Mouse (Mus musculus) ES-Bruce4 (cell line): ENCODE measurements around the gene Xrcc3. TPM values are rescaled to one million over a fixed set of nuclear protein-coding genes. Genes with fewer than 3 reads are reported as not detected.

Experiments used
- H3K27ac ChIP-seq: 2 replicates; pipeline ENCODE4 v1.5.1; 2012; ENCODE audit warnings: low read length, inconsistent platforms; ENCODE audit not compliant: insufficient read depth
- H3K27me3 ChIP-seq: 2 replicates; pipeline ENCODE4 v1.6.1; 2012; ENCODE audit warnings: mild to moderate bottlenecking, low read length, inconsistent platforms; ENCODE audit not compliant: control insufficient read depth, poor library complexity, insufficient read depth, severe bottlenecking
- H3K36me3 ChIP-seq: 2 replicates; pipeline ENCODE4 v1.6.1; 2012; ENCODE audit warnings: inconsistent platforms, mild to moderate bottlenecking, low read length, moderate library complexity; ENCODE audit not compliant: control insufficient read depth, poor library complexity, insufficient read depth, severe bottlenecking
- H3K4me1 ChIP-seq: one replicate; pipeline ENCODE4 v1.8.1; 2011; ENCODE audit warnings: low read length; ENCODE audit not compliant: control insufficient read depth, insufficient read depth
- H3K4me3 ChIP-seq: 2 replicates; pipeline ENCODE4 v1.5.1; 2011; ENCODE audit warnings: low read depth, mild to moderate bottlenecking, low read length
- H3K9ac ChIP-seq: 2 replicates; pipeline ENCODE4 v1.6.1; 2012; ENCODE audit warnings: low read depth, mild to moderate bottlenecking, inconsistent platforms; ENCODE audit not compliant: poor library complexity, severe bottlenecking
- H3K9me3 ChIP-seq: replicated peaks from 2 replicates; pipeline ENCODE4 v1.6.1; 2012; ENCODE audit warnings: mild to moderate bottlenecking, low read length, inconsistent platforms; ENCODE audit not compliant: control insufficient read depth, poor library complexity, insufficient read depth, severe bottlenecking
- CTCF ChIP-seq: IDR thresholded peaks from one replicate; pipeline ENCODE4 v1.8.1; 2011; ENCODE audit warnings: low read depth, low read length
- EP300 ChIP-seq: IDR thresholded peaks from 2 replicates; pipeline ENCODE4 v1.6.1; 2011; ENCODE audit warnings: low read depth, low read length; ENCODE audit not compliant: insufficient read depth
- POLR2A ChIP-seq: IDR thresholded peaks from one replicate; pipeline ENCODE4 v1.8.1; 2011; ENCODE audit warnings: low read length; ENCODE audit not compliant: insufficient read depth
- polyA plus RNA-seq: library from polyadenylated mRNA; stranded (reverse); fragments of >200 nt; gene quantifications from 2 replicates; pipeline ENCODE4 v1.2.4, GENCODE M21; 2011; ENCODE audit warnings: low read depth; ENCODE audit not compliant: missing spikeins, insufficient read depth, insufficient read length

The Xrcc3 gene
- polyA plus RNA-seq, 1 experiment: 14.3 TPM

GRCm38 (mm10) chr12:111832643-111833042 lies 19.0 kb upstream of the Xrcc3 start:
- H3K4me1 ChIP-seq: no peaks in the 10 kb centered on the region
- H3K9me3 ChIP-seq: no peaks in the 10 kb centered on the region
- no peaks in the 10 kb centered on the region for H3K27me3 ChIP-seq
- no peak for TF ChIP-seq POLR2A
- no peak for TF ChIP-seq EP300
- TF ChIP-seq CTCF: no peak
- H3K4me3 ChIP-seq: no peak overlapping the region
- H3K27ac ChIP-seq: no peak overlapping the region
- H3K9ac ChIP-seq: no peak overlapping the region
- 0 out of 2 replicates have a peak, but pooled peaks cover 6% of the 10 kb centered on the region for H3K36me3 ChIP-seq

GRCm38 (mm10) chr12:111830375-111830774 lies 16.7 kb upstream of the Xrcc3 start:
- Histone ChIP-seq H3K4me3 (no peak overlapping the region), H3K9me3 (no peaks in the 10 kb centered on the region), H3K27ac (no peak overlapping the region), H3K36me3 (0 out of 2 replicates have a peak, but pooled peaks cover 11% of the 10 kb centered on the region), H3K4me1 (no peaks in the 10 kb centered on the region), H3K9ac (no peak overlapping the region), H3K27me3 (no peaks in the 10 kb centered on the region)
- TF ChIP-seq POLR2A (no peak), CTCF (no peak), EP300 (no peak)

- TF ChIP-seq CTCF: no peak
- TF ChIP-seq POLR2A: no peak
- TF ChIP-seq EP300: no peak
- H3K36me3 ChIP-seq: 0 out of 2 replicates have a peak, but pooled peaks cover 14% of the 10 kb centered on the region
- no peak overlapping the region for H3K4me3 ChIP-seq
- no peak overlapping the region for H3K9ac ChIP-seq
- no peaks in the 10 kb centered on the region for H3K9me3 ChIP-seq
- no peaks in the 10 kb centered on the region for H3K4me1 ChIP-seq
- H3K27me3 ChIP-seq: no peaks in the 10 kb centered on the region
- H3K27ac ChIP-seq: no peak overlapping the region
Observed at GRCm38 (mm10) chr12:111829954-111830353, 16.3 kb upstream of the Xrcc3 start.

GRCm38 (mm10) chr12:111829447-111829846 lies 15.8 kb upstream of the Xrcc3 start:
- Histone ChIP-seq H3K27ac (no peak overlapping the region), H3K27me3 (no peaks in the 10 kb centered on the region), H3K36me3 (peaks cover 14% of the 10 kb centered on the region; the same call in 1 of the 2 replicates), H3K9ac (no peak overlapping the region), H3K4me1 (no peaks in the 10 kb centered on the region), H3K4me3 (no peak overlapping the region), H3K9me3 (no peaks in the 10 kb centered on the region)
- TF ChIP-seq EP300: no peak
- no peak for TF ChIP-seq CTCF
- no peak for TF ChIP-seq POLR2A

GRCm38 (mm10) chr12:111827556-111827955 lies 13.9 kb upstream of the Xrcc3 start:
- H3K4me1 ChIP-seq: no peaks in the 10 kb centered on the region
- no peaks in the 10 kb centered on the region for H3K27me3 ChIP-seq
- no peaks in the 10 kb centered on the region for H3K9me3 ChIP-seq
- H3K36me3 ChIP-seq: peaks cover 14% of the 10 kb centered on the region; the same call in 1 of the 2 replicates
- H3K4me3 ChIP-seq: no peak overlapping the region
- TF ChIP-seq CTCF (no peak), EP300 (no peak), POLR2A (no peak)
- H3K9ac ChIP-seq: no peak overlapping the region
- H3K27ac ChIP-seq: no peak overlapping the region

- H3K36me3 ChIP-seq: peaks cover 3% of the 10 kb centered on the region; the same call in 1 of the 2 replicates
- H3K9me3 ChIP-seq: no peaks in the 10 kb centered on the region
- no peaks in the 10 kb centered on the region for H3K4me1 ChIP-seq
- no peak overlapping the region for H3K4me3 ChIP-seq
- no peaks in the 10 kb centered on the region for H3K27me3 ChIP-seq
- H3K27ac ChIP-seq: no peak overlapping the region
- no peak overlapping the region for H3K9ac ChIP-seq
- no peak for TF ChIP-seq EP300
- no peak for TF ChIP-seq CTCF
- TF ChIP-seq POLR2A: no peak
Observed at GRCm38 (mm10) chr12:111821931-111822330, 8.3 kb upstream of the Xrcc3 start.
